Mouse (Mus musculus): ENCODE results near the gene Kbtbd6. TPM values are rescaled to one million over a fixed set of nuclear protein-coding genes. Genes with fewer than 3 reads are reported as not detected.
"Not testable (repeated sequence)": the region's sequence is repeated elsewhere in the genome, so short reads cannot be mapped to it uniquely, and the experiment has no call there.

Gene Kbtbd6
- total and polyA plus RNA-seq, 3 experiments, result 0.12 TPM; not detected in 2

GRCm38 (mm10) chr14:79445055-79445620, 6.5 kb upstream of the Kbtbd6 start:
- Histone ChIP-seq H3K4me1 (ENCODE audit: control insufficient read depth in 1 of 2, insufficient read depth in 2 of 2, low read length in 2 of 2) (peaks cover 0 to 4% of the 10 kb centered on the region in 2 experiments; a peak in 1 of 4 replicates), H3K4me3 (ENCODE audit: control insufficient read depth in 1 of 2, insufficient read depth in 1 of 2, low read depth in 2 of 2, low read length in 2 of 2) (no peak overlapping the region), H3K79me2 (ENCODE audit: control insufficient read depth, insufficient read depth, low read length, poor library complexity) (no peaks in the 10 kb centered on the region), H3K36me3 (ENCODE audit: control insufficient read depth in 1 of 2, insufficient read depth in 2 of 2, low read length in 2 of 2) (peaks cover 0 to 6% of the 10 kb centered on the region in 2 experiments; a peak in 1 of 4 replicates), H3K9ac (ENCODE audit: control insufficient read depth, low read depth, low read length, poor library complexity, severe bottlenecking) (no peak overlapping the region), H3K9me3 (replicated peaks; ENCODE audit: insufficient read depth, low read length) (no peaks in the 10 kb centered on the region), H3K27me3 (ENCODE audit: control insufficient read depth in 1 of 2, insufficient read depth in 2 of 2, low read length in 2 of 2) (no peaks in the 10 kb centered on the region), H3K27ac (ENCODE audit: control insufficient read depth, low read depth, low read length) (no peak overlapping the region)
- DNase-seq (ENCODE audit: low read depth, low spot score), result no peak
- TF ChIP-seq ETS1 (IDR thresholded peaks at IDR 0.05; ENCODE audit: low read depth, low read length) (no peak), CHD2 (IDR thresholded peaks at IDR 0.05; ENCODE audit: low read length) (no peak), MAFK (IDR thresholded peaks at IDR 0.05; ENCODE audit: borderline replicate concordance, low read depth, low read length) (no peak), POLR2A (IDR thresholded peaks at IDR 0.05; ENCODE audit: control insufficient read depth in 1 of 2, insufficient read depth in 1 of 2, low read depth in 1 of 2, low read length in 2 of 2, poor library complexity in 1 of 2) (no peak), ZNF384 (IDR thresholded peaks at IDR 0.05; ENCODE audit: low read depth, low read length) (no peak), GABPA (IDR thresholded peaks at IDR 0.05; ENCODE audit: low read depth, low read length) (no peak), USF1 (IDR thresholded peaks at IDR 0.05; ENCODE audit: low read depth, low read length) (no peak), ZC3H11A (IDR thresholded peaks at IDR 0.05; ENCODE audit: low read depth, low read length) (no peak), KAT2A (conservative IDR thresholded peaks at IDR 0.05; ENCODE audit: low read depth, low read length) (no peak), GATA1 (IDR thresholded peaks at IDR 0.05; ENCODE audit: low read depth, low read length) (no peak), USF2 (IDR thresholded peaks at IDR 0.05; ENCODE audit: borderline replicate concordance in 1 of 2, insufficient read depth in 1 of 2, low read depth in 1 of 2, low read length in 2 of 2) (no peak), MAX (IDR thresholded peaks at IDR 0.05; ENCODE audit: low read length) (no peak), HCFC1 (IDR thresholded peaks at IDR 0.05; ENCODE audit: low read depth, low read length) (no peak), TCF12 (IDR thresholded peaks at IDR 0.05; ENCODE audit: low read depth, low read length) (no peak)

- not testable (repeated sequence) for H3K4me3 ChIP-seq (ENCODE audit: control insufficient read depth in 1 of 2, insufficient read depth in 1 of 2, low read depth in 2 of 2, low read length in 2 of 2); H3K27ac ChIP-seq (ENCODE audit: control insufficient read depth, low read depth, low read length); H3K4me1 ChIP-seq (ENCODE audit: control insufficient read depth in 1 of 2, insufficient read depth in 2 of 2, low read length in 2 of 2); H3K27me3 ChIP-seq (ENCODE audit: control insufficient read depth in 1 of 2, insufficient read depth in 2 of 2, low read length in 2 of 2); DNase-seq (ENCODE audit: low read depth, low spot score); H3K9me3 ChIP-seq (replicated peaks; ENCODE audit: insufficient read depth, low read length); H3K9ac ChIP-seq (ENCODE audit: control insufficient read depth, low read depth, low read length, poor library complexity, severe bottlenecking); H3K36me3 ChIP-seq (ENCODE audit: control insufficient read depth in 1 of 2, insufficient read depth in 2 of 2, low read length in 2 of 2); H3K79me2 ChIP-seq (ENCODE audit: control insufficient read depth, insufficient read depth, low read length, poor library complexity)
Observed at GRCm38 (mm10) chr14:79452591-79452934, 928 bp downstream of the Kbtbd6 start.

- Histone ChIP-seq H3K79me2 (ENCODE audit: control insufficient read depth, insufficient read depth, low read length, poor library complexity) (no peaks in the 10 kb centered on the region), H3K9me3 (replicated peaks; ENCODE audit: insufficient read depth, low read length) (no peaks in the 10 kb centered on the region), H3K27ac (ENCODE audit: control insufficient read depth, low read depth, low read length) (no peak overlapping the region), H3K36me3 (ENCODE audit: control insufficient read depth in 1 of 2, insufficient read depth in 2 of 2, low read length in 2 of 2) (peaks cover 0 to 5% of the 10 kb centered on the region in 2 experiments; a peak in 2 of 4 replicates), H3K4me1 (ENCODE audit: control insufficient read depth in 1 of 2, insufficient read depth in 2 of 2, low read length in 2 of 2) (no peaks in the 10 kb centered on the region), H3K27me3 (ENCODE audit: control insufficient read depth in 1 of 2, insufficient read depth in 2 of 2, low read length in 2 of 2) (no peaks in the 10 kb centered on the region), H3K9ac (ENCODE audit: control insufficient read depth, low read depth, low read length, poor library complexity, severe bottlenecking) (no peak overlapping the region), H3K4me3 (ENCODE audit: control insufficient read depth in 1 of 2, insufficient read depth in 1 of 2, low read depth in 2 of 2, low read length in 2 of 2) (no peak overlapping the region)
- no peak for TF ChIP-seq POLR2AphosphoS2 (IDR thresholded peaks at IDR 0.05; ENCODE audit: low read length)
- TF ChIP-seq NRF1 (IDR thresholded peaks at IDR 0.05; ENCODE audit: insufficient read depth, low read depth, low read length, poor library complexity, severe bottlenecking), result no peak
- TF ChIP-seq MAFK (IDR thresholded peaks at IDR 0.05; ENCODE audit: borderline replicate concordance, low read depth, low read length), result no peak
- TF ChIP-seq TBP (IDR thresholded peaks at IDR 0.05; ENCODE audit: low read depth, low read length), result no peak
- no peak for TF ChIP-seq ETS1 (IDR thresholded peaks at IDR 0.05; ENCODE audit: low read depth, low read length)
- TF ChIP-seq HCFC1 (IDR thresholded peaks at IDR 0.05; ENCODE audit: low read depth, low read length), result no peak
- no peak for TF ChIP-seq KAT2A (conservative IDR thresholded peaks at IDR 0.05; ENCODE audit: low read depth, low read length)
- TF ChIP-seq MAX (IDR thresholded peaks at IDR 0.05; ENCODE audit: low read length), result no peak
- TF ChIP-seq POLR2AphosphoS5 (IDR thresholded peaks at IDR 0.05; ENCODE audit: borderline replicate concordance, low read depth, low read length), result no peak
- TF ChIP-seq E2F4 (IDR thresholded peaks at IDR 0.05; ENCODE audit: borderline replicate concordance, low read depth, low read length), result no peak
- TF ChIP-seq JUND (IDR thresholded peaks at IDR 0.05; ENCODE audit: low read depth, low read length), result no peak
- no peak for TF ChIP-seq CTCF (IDR thresholded peaks at IDR 0.05 in 2 of 3, conservative IDR thresholded peaks at IDR 0.05 in 1 of 3; ENCODE audit: control insufficient read depth in 1 of 3, insufficient read depth in 1 of 3, low read depth in 2 of 3, low read length in 3 of 3, poor library complexity in 1 of 3, severe bottlenecking in 1 of 3)
- no peak for TF ChIP-seq RCOR1 (IDR thresholded peaks at IDR 0.05; ENCODE audit: low read depth, low read length)
- TF ChIP-seq MYB (IDR thresholded peaks at IDR 0.05; ENCODE audit: low read depth, low read length), result no peak
- TF ChIP-seq MYC (IDR thresholded peaks at IDR 0.05; ENCODE audit: low read depth, low read length), result no peak
- no peak for DNase-seq (ENCODE audit: low read depth, low spot score)
Observed at GRCm38 (mm10) chr14:79460401-79460800, 8.8 kb downstream of the Kbtbd6 start.

Measured in MEL (cell line).